Mouse (Mus musculus) lung, postnatal 0 days (tissue): Measurements from ENCODE around the gene Olfr435.

Experiments
- CTCF ChIP-seq: IDR thresholded peaks from 2 replicates; pipeline ENCODE4 v1.5.1; 2016; ENCODE audit warnings: antibody characterized with exemption, mild to moderate bottlenecking
- EP300 ChIP-seq: IDR thresholded peaks from 2 replicates; pipeline ENCODE4 v1.6.1; 2016; ENCODE audit warnings: antibody characterized with exemption, mild to moderate bottlenecking, control low read depth

DNA sequence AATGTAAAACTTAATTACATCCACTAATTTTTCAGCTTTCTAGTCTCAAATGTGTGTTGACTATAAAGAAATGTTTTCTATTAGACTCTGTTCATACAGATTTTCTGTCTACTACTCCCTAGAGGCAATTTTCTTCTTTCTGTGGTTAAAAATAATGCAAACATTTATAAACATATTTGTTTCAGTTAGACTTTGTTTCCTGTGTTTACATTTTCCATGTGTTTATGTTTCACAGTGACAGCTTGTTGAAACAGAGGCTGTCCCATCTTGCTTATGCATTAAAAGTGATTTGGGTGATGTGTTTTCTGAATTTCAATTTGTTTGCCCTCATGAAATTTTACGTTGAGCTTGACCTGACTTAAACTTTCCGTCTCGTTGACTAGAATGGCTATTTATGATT, 6.0 kb upstream of the Olfr435 start:
- no peak for TF ChIP-seq EP300
- no peak for TF ChIP-seq CTCF
